Mouse (Mus musculus) thymus, adult 2 months (tissue): ENCODE data around the gene Rnf111. TPM values are rescaled to one million over a fixed set of nuclear protein-coding genes. Genes with fewer than 3 reads are reported as not detected.

Source experiments
- DNase-seq: peaks from one replicate; pipeline ENCODE4 v3.0.0; 2021
- H3K27ac ChIP-seq: fragments of 200-500 bp; 2 replicates; pipeline ENCODE4 v1.5.1; 2012; ENCODE audit warnings: low read length, control low read depth; ENCODE audit not compliant: control insufficient read depth, insufficient read depth
- H3K27me3 ChIP-seq: fragments of 200-500 bp; 2 replicates; pipeline ENCODE4 v1.6.1; 2012; ENCODE audit warnings: mild to moderate bottlenecking, low read length, moderate library complexity, mixed read lengths; ENCODE audit not compliant: control insufficient read depth, insufficient read depth
- H3K36me3 ChIP-seq: fragments of 200-500 bp; 2 replicates; pipeline ENCODE4 v1.6.1; 2012; ENCODE audit warnings: mild to moderate bottlenecking, low read length, moderate library complexity; ENCODE audit not compliant: control insufficient read depth, insufficient read depth
- H3K4me1 ChIP-seq: fragments of 200-500 bp; replicated peaks from 2 replicates; pipeline ENCODE4 v1.6.1; 2012; ENCODE audit warnings: low read length; ENCODE audit not compliant: control insufficient read depth, insufficient read depth
- H3K4me3 ChIP-seq: fragments of 200-500 bp; 2 replicates; pipeline ENCODE4 v1.5.1; 2012; ENCODE audit warnings: mild to moderate bottlenecking, low read length, control low read depth, moderate library complexity; ENCODE audit not compliant: control insufficient read depth, insufficient read depth
- CTCF ChIP-seq: fragments of 200-500 bp; IDR thresholded peaks from 2 replicates; pipeline ENCODE4 v1.5.1; 2012; ENCODE audit warnings: mild to moderate bottlenecking, control low read depth, low read length, moderate library complexity, borderline replicate concordance; ENCODE audit not compliant: control insufficient read depth, poor library complexity, insufficient read depth; ENCODE audit errors: extremely low read depth
- POLR2A ChIP-seq: fragments of 200-500 bp; IDR thresholded peaks from 2 replicates; pipeline ENCODE4 v1.6.1; 2012; ENCODE audit warnings: mild to moderate bottlenecking, low read length, control low read depth, moderate library complexity; ENCODE audit not compliant: control insufficient read depth, poor library complexity, insufficient read depth; ENCODE audit errors: extremely low read depth
- WGBS: fragments of 180-500 bp; shearing (Covaris S2); methylation state at CpG from one replicate; pipeline ENCODE4 v1.1.7; 2018; 5-methylcytosine and 5-hydroxymethylcytosine counted together
- polyA plus RNA-seq: library from polyadenylated mRNA; depleted of rRNA; stranded (reverse); fragments of >200 nt; gene quantifications from 2 replicates; pipeline ENCODE4 v1.2.3, GENCODE M21; 2012

The Rnf111 gene
- polyA plus RNA-seq, 1 experiment: 94.5 TPM

GRCm38 (mm10) chr9:70520651-70521050, 17.1 kb upstream of the Rnf111 start:
- H3K27ac ChIP-seq: no peak overlapping the region
- WGBS: 93% methylated on average over 3 of the region's 3 CpGs
- no peaks in the 10 kb centered on the region for H3K36me3 ChIP-seq
- TF ChIP-seq CTCF (no peak), POLR2A (no peak)
- H3K4me1 ChIP-seq: no peaks in the 10 kb centered on the region
- no peaks in the 10 kb centered on the region for H3K27me3 ChIP-seq
- DNase-seq: no peak
- H3K4me3 ChIP-seq: no peak overlapping the region

- peaks cover 3% of the 10 kb centered on the region for H3K4me1 ChIP-seq
- no peaks in the 10 kb centered on the region for H3K36me3 ChIP-seq
- H3K4me3 ChIP-seq: no peak overlapping the region
- H3K27ac ChIP-seq: no peak overlapping the region
- no peak for TF ChIP-seq POLR2A
- no peak for TF ChIP-seq CTCF
- H3K27me3 ChIP-seq: no peaks in the 10 kb centered on the region
- 95% methylated on average over 7 of the region's 7 CpGs for WGBS
- no peak for DNase-seq
Measured at GRCm38 (mm10) chr9:70511681-70512080, 8.2 kb upstream of the Rnf111 start.

- Histone ChIP-seq H3K27ac (no peak overlapping the region), H3K27me3 (no peaks in the 10 kb centered on the region), H3K4me1 (peaks cover 4% of the 10 kb centered on the region), H3K36me3 (no peaks in the 10 kb centered on the region), H3K4me3 (no peak overlapping the region)
- no peak for TF ChIP-seq POLR2A
- TF ChIP-seq CTCF: no peak
- peak; percentile 31 for DNase-seq
- 64% methylated on average over 10 of the region's 10 CpGs for WGBS
Measured at GRCm38 (mm10) chr9:70510998-70511583, 7.6 kb upstream of the Rnf111 start.

GRCm38 (mm10) chr9:70509906-70510525, 6.5 kb upstream of the Rnf111 start:
- TF ChIP-seq POLR2A (no peak), CTCF (no peak)
- 72% methylated on average over 4 of the region's 4 CpGs for WGBS
- Histone ChIP-seq H3K27ac (no peak overlapping the region), H3K27me3 (no peaks in the 10 kb centered on the region), H3K4me3 (no peak overlapping the region), H3K4me1 (peaks cover 6% of the 10 kb centered on the region), H3K36me3 (no peaks in the 10 kb centered on the region)
- no peak for DNase-seq

GRCm38 (mm10) chr9:70506787-70507186, 3.3 kb upstream of the Rnf111 start:
- TF ChIP-seq POLR2A (no peak), CTCF (no peak)
- Histone ChIP-seq H3K4me1 (peaks cover 8% of the 10 kb centered on the region), H3K36me3 (no peaks in the 10 kb centered on the region), H3K4me3 (no peak overlapping the region), H3K27me3 (no peaks in the 10 kb centered on the region), H3K27ac (peak overlapping the region; percentile 11; the same call in 1 of the 2 replicates)
- WGBS: 79% methylated on average over 8 of the region's 8 CpGs
- DNase-seq: no peak

GRCm38 (mm10) chr9:70506186-70506585, 2.7 kb upstream of the Rnf111 start:
- TF ChIP-seq CTCF: no peak
- no peak for TF ChIP-seq POLR2A
- Histone ChIP-seq H3K36me3 (no peaks in the 10 kb centered on the region), H3K27ac (peak overlapping the region; percentile 92), H3K27me3 (no peaks in the 10 kb centered on the region), H3K4me3 (no peak overlapping the region), H3K4me1 (peaks cover 8% of the 10 kb centered on the region)
- DNase-seq: peak; percentile 24
- 7% methylated on average over 2 of the region's 2 CpGs for WGBS
